Mouse (Mus musculus) heart, postnatal 0 days (tissue): ENCODE measurements around the gene Nos1ap.

Source experiments
- CTCF ChIP-seq: IDR thresholded peaks from 2 replicates; pipeline ENCODE4 v1.5.1; 2016; ENCODE audit warnings: antibody characterized with exemption, control low read depth, low read depth
- EP300 ChIP-seq: IDR thresholded peaks from 2 replicates; pipeline ENCODE4 v1.6.1; 2016; ENCODE audit warnings: antibody characterized with exemption, low read depth

- TF ChIP-seq EP300 (no peak), CTCF (no peak)
These were observed 20.2 kb upstream of the Nos1ap start for GRCm38 (mm10) chr1:170609872-170610271.
